Mouse (Mus musculus): ENCODE data around the gene Stra6.

- no peak for TF ChIP-seq CTCF (IDR thresholded peaks at IDR 0.05; ENCODE audit: insufficient read depth, low read length)
- TF ChIP-seq POLR2A (IDR thresholded peaks at IDR 0.05; ENCODE audit: borderline replicate concordance, extremely low read depth, low read depth, low read length), result no peak
Observed at GRCm38 (mm10) chr9:58110787-58111186, 47.2 kb downstream of the Stra6 start.
